Mouse (Mus musculus): ENCODE data around the gene Fkbpl. TPM values are rescaled to one million over a fixed set of nuclear protein-coding genes. Genes with fewer than 3 reads are reported as not detected.

Fkbpl gene
- polyA plus RNA-seq, 1 experiment from 2014 or later: 16.8 TPM

GRCm38 (mm10) chr17:34662978-34663377, 18.4 kb downstream of the Fkbpl start:
- Histone ChIP-seq H3K4me1 (peaks cover 15% of the 10 kb centered on the region), H3K4me3 (no peak overlapping the region), H3K27ac (replicated peaks) (no peak overlapping the region), H3K27me3 (ENCODE audit: low read depth, poor library complexity, severe bottlenecking) (peaks cover 36% of the 10 kb centered on the region), H3K9me3 (replicated peaks) (no peaks in the 10 kb centered on the region), H3K36me3 (no peaks in the 10 kb centered on the region)
- no peak for DNase-seq (ENCODE audit: low spot score)
- 84% methylated on average over 8 of the region's 8 CpGs for WGBS

- Histone ChIP-seq H3K27ac (replicated peaks) (no peak overlapping the region), H3K9me3 (replicated peaks) (no peaks in the 10 kb centered on the region), H3K4me3 (no peak overlapping the region), H3K4me1 (peaks cover 15% of the 10 kb centered on the region), H3K36me3 (no peaks in the 10 kb centered on the region), H3K27me3 (ENCODE audit: low read depth, poor library complexity, severe bottlenecking) (peaks cover 36% of the 10 kb centered on the region)
- DNase-seq (ENCODE audit: low spot score): no peak
- 50% methylated on average over 1 of the region's 1 CpGs for WGBS
Measured at GRCm38 (mm10) chr17:34663558-34663957, 19.0 kb downstream of the Fkbpl start.

GRCm38 (mm10) chr17:34664472-34664871, 19.9 kb downstream of the Fkbpl start:
- H3K36me3 ChIP-seq: no peaks in the 10 kb centered on the region
- H3K27ac ChIP-seq (replicated peaks): no peak overlapping the region
- WGBS: 81% methylated on average over 7 of the region's 7 CpGs
- peaks cover 15% of the 10 kb centered on the region for H3K4me1 ChIP-seq
- no peak for DNase-seq (ENCODE audit: low spot score)
- H3K4me3 ChIP-seq: no peak overlapping the region
- peaks cover 33% of the 10 kb centered on the region for H3K27me3 ChIP-seq (ENCODE audit: low read depth, poor library complexity, severe bottlenecking)
- H3K9me3 ChIP-seq (replicated peaks): no peaks in the 10 kb centered on the region

GRCm38 (mm10) chr17:34670235-34670634, 25.7 kb downstream of the Fkbpl start, which contains the start of gene Tnxb:
TSS of gene Tnxb (plus strand) at chr17:34670535.
- no peaks in the 10 kb centered on the region for H3K9me3 ChIP-seq (replicated peaks)
- WGBS: 64% methylated on average over 7 of the region's 7 CpGs
- no peaks in the 10 kb centered on the region for H3K36me3 ChIP-seq
- peaks cover 64% of the 10 kb centered on the region for H3K27me3 ChIP-seq (ENCODE audit: low read depth, poor library complexity, severe bottlenecking)
- H3K27ac ChIP-seq (replicated peaks): no peak within 1 kb of the TSS
- no peak for DNase-seq (ENCODE audit: low spot score)
- H3K4me3 ChIP-seq: peak within 1 kb of the TSS; percentile 54
- H3K4me1 ChIP-seq: peaks cover 19% of the 10 kb centered on the region

- Histone ChIP-seq H3K27ac (replicated peaks) (no peak overlapping the region; the same call in 1 of the 2 replicates), H3K27me3 (ENCODE audit: low read depth, poor library complexity, severe bottlenecking) (peaks cover 75% of the 10 kb centered on the region), H3K4me3 (peak overlapping the region; percentile 54), H3K4me1 (peaks cover 19% of the 10 kb centered on the region), H3K9me3 (replicated peaks) (no peaks in the 10 kb centered on the region), H3K36me3 (no peaks in the 10 kb centered on the region)
- 9% methylated on average over 90 of the region's 93 CpGs for WGBS
- DNase-seq (ENCODE audit: low spot score): peak; percentile 61
Measured at GRCm38 (mm10) chr17:34671151-34672066, 26.8 kb downstream of the Fkbpl start.

- H3K4me3 ChIP-seq: peak overlapping the region; percentile 54
- 34% methylated on average over 49 of the region's 49 CpGs for WGBS
- H3K36me3 ChIP-seq: no peaks in the 10 kb centered on the region
- no peaks in the 10 kb centered on the region for H3K9me3 ChIP-seq (replicated peaks)
- peaks cover 19% of the 10 kb centered on the region for H3K4me1 ChIP-seq
- no peak for DNase-seq (ENCODE audit: low spot score)
- no peak overlapping the region for H3K27ac ChIP-seq (replicated peaks)
- H3K27me3 ChIP-seq (ENCODE audit: low read depth, poor library complexity, severe bottlenecking): peaks cover 78% of the 10 kb centered on the region
Measured at GRCm38 (mm10) chr17:34672246-34672792, 27.8 kb downstream of the Fkbpl start.

GRCm38 (mm10) chr17:34673139-34673538, 28.6 kb downstream of the Fkbpl start:
- WGBS: 90% methylated on average over 7 of the region's 7 CpGs
- peaks cover 78% of the 10 kb centered on the region for H3K27me3 ChIP-seq (ENCODE audit: low read depth, poor library complexity, severe bottlenecking)
- no peak overlapping the region for H3K27ac ChIP-seq (replicated peaks)
- DNase-seq (ENCODE audit: low spot score): no peak
- H3K4me3 ChIP-seq: no peak overlapping the region
- no peaks in the 10 kb centered on the region for H3K36me3 ChIP-seq
- H3K9me3 ChIP-seq (replicated peaks): no peaks in the 10 kb centered on the region
- H3K4me1 ChIP-seq: peaks cover 19% of the 10 kb centered on the region

GRCm38 (mm10) chr17:34674524-34675204, 30.1 kb downstream of the Fkbpl start:
- no peak for DNase-seq (ENCODE audit: low spot score)
- H3K27me3 ChIP-seq (ENCODE audit: low read depth, poor library complexity, severe bottlenecking): peaks cover 79% of the 10 kb centered on the region

GRCm38 (mm10) chr17:34675205-34676092, 30.9 kb downstream of the Fkbpl start:
- Histone ChIP-seq H3K4me3 (no peak overlapping the region), H3K4me1 (peaks cover 25% of the 10 kb centered on the region), H3K36me3 (no peaks in the 10 kb centered on the region), H3K27ac (replicated peaks) (no peak overlapping the region), H3K9me3 (replicated peaks) (no peaks in the 10 kb centered on the region), H3K27me3 (ENCODE audit: low read depth, poor library complexity, severe bottlenecking) (peaks cover 79% of the 10 kb centered on the region)
- 82% methylated on average over 13 of the region's 13 CpGs for WGBS
- no peak for DNase-seq (ENCODE audit: low spot score)

More at GRCm38 (mm10) chr17:34674524-34675204, 30.1 kb downstream of the Fkbpl start:
- WGBS: 76% methylated on average over 11 of the region's 11 CpGs
- Histone ChIP-seq H3K27ac (replicated peaks) (no peak overlapping the region), H3K36me3 (no peaks in the 10 kb centered on the region), H3K9me3 (replicated peaks) (no peaks in the 10 kb centered on the region), H3K4me1 (peaks cover 19% of the 10 kb centered on the region), H3K4me3 (no peak overlapping the region)

- peaks cover 75% of the 10 kb centered on the region for H3K27me3 ChIP-seq (ENCODE audit: low read depth, poor library complexity, severe bottlenecking)
- no peaks in the 10 kb centered on the region for H3K36me3 ChIP-seq
- H3K27ac ChIP-seq (replicated peaks): no peak overlapping the region
- no peak overlapping the region for H3K4me3 ChIP-seq
- DNase-seq (ENCODE audit: low spot score): no peak
- peaks cover 22% of the 10 kb centered on the region for H3K4me1 ChIP-seq
- 85% methylated on average over 6 of the region's 6 CpGs for WGBS
- H3K9me3 ChIP-seq (replicated peaks): no peaks in the 10 kb centered on the region
Measured at GRCm38 (mm10) chr17:34676093-34676460, 31.5 kb downstream of the Fkbpl start.

GRCm38 (mm10) chr17:34676671-34677070, 32.1 kb downstream of the Fkbpl start:
- Histone ChIP-seq H3K4me3 (no peak overlapping the region), H3K9me3 (replicated peaks) (no peaks in the 10 kb centered on the region), H3K4me1 (peaks cover 16% of the 10 kb centered on the region), H3K27ac (replicated peaks) (no peak overlapping the region), H3K27me3 (ENCODE audit: low read depth, poor library complexity, severe bottlenecking) (peaks cover 69% of the 10 kb centered on the region), H3K36me3 (no peaks in the 10 kb centered on the region)
- no peak for DNase-seq (ENCODE audit: low spot score)
- 71% methylated on average over 12 of the region's 12 CpGs for WGBS

GRCm38 (mm10) chr17:34680191-34680590, 35.6 kb downstream of the Fkbpl start:
- H3K27me3 ChIP-seq (ENCODE audit: low read depth, poor library complexity, severe bottlenecking): peaks cover 34% of the 10 kb centered on the region
- 80% methylated on average over 26 of the region's 26 CpGs for WGBS
- H3K9me3 ChIP-seq (replicated peaks): no peaks in the 10 kb centered on the region
- no peak overlapping the region for H3K27ac ChIP-seq (replicated peaks)
- H3K36me3 ChIP-seq: no peaks in the 10 kb centered on the region
- no peak for DNase-seq (ENCODE audit: low spot score)
- H3K4me3 ChIP-seq: no peak overlapping the region
- peaks cover 10% of the 10 kb centered on the region; the same call in 1 of the 2 replicates for H3K4me1 ChIP-seq

Data from midbrain, embryonic 10.5 days (tissue).